Mouse (Mus musculus) spleen, adult 12 weeks (tissue): Measurements from ENCODE around the gene Neurog2.

Experiments
- DNase-seq: peaks from one replicate; pipeline ENCODE4 v3.0.0; 2022; ENCODE audit warnings: low spot score

Gene Neurog2

DNA sequence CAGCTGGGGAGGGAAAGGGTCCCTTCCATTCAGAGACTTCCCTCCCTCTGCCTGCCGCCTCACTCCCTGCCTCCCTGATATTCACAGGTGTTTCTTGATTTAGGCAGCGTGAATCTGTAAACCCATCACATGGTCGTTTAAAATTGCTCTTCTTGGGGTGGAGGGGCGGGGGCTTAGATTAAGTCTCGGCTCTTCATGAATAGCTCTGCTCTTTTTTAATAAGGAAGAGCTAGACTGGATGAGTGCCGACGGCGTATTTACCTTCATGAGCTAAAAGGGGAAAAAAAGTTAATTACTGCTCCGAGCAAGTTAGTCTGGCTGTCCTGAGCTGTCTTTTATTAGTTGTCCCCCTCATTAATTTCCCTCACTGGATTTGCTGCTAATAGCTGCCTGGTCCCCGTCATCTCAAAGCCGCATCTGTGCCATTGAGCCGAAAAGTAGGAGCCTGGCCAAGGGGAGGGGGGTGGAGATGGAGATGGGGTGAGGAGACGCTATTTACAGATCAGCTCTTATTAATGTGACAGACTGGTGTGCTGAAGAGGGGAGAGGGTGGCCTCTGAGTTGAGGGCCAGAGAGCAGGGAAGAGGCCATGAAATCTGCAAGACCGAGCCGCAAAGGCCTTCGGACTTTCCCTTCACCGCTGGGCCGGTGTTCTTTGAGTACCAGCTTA, 13.4 kb downstream of the Neurog2 start:
- DNase-seq = no peak

GRCm38 (mm10) chr3:127651742-127652653, 19.1 kb downstream of the Neurog2 start:
- DNase-seq = no peak

DNA sequence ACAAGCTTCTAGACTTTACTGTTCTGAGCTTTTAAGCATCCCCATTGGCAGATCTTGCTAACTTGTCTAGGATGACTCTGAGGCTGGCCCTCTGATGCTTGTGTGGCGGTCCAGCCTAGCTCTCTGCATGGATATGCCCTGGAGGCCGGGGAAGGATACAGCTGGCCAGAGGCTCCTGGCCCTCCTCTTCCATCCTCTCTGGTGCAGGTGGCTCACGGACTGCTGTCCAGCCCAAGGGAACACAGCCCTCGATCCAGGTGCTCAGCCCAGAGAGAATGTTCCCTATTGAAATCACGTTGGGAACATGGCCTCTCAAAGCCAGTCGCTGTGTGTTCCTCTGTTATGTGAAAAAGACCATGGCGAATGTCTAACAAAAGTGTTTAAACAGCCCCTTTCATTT, 27.8 kb downstream of the Neurog2 start:
- DNase-seq = no peak

GRCm38 (mm10) chr3:127661646-127662531, 29.0 kb downstream of the Neurog2 start:
- DNase-seq = no peak

DNA sequence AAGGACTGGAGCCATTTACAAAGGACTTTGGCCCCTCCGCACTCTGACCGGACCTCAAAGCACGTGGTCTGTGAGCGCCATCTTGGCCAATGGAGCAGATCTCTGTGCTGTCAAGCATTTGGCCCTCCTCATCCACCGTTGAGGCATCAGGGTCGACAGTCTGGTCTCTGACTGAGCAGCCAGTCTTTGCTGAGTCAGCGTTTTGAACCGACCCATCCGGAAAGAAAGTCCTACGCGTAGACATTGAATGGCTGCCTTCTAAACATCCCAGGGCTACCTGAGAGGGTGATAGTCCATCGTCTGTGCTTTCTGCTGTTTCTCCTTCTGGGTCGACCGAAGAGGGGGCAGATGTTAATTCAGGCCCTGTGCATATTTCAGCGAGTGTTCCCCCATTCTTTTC, 46.8 kb downstream of the Neurog2 start:
- DNase-seq = no peak
